29 mouse cellular contexts compared by ENCODE assay signal in the genomic region with DNA sequence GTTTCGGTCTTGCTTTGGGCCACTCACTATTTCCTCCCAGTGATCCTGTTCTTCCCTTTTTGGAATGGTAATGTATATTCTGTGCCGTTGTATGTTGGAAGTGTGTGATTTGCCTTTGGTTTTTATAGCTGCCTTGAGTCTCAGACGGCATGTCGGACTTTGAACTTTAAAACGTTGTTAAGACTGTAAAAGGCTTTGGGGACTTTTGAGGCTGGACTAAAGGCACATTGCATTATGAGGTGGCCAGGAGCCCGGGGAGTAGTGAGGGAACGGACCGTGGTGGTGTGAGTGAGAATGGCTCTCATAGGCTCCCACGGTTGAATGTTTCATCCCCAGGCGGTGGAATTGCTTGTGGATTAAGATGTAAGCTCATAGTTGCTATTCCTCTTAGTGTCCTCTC. TPM values are rescaled to one million over a fixed set of nuclear protein-coding genes. Genes with fewer than 3 reads are reported as not detected.
DNase-seq lines count a peak whose midpoint lies in the region; ATAC-seq and TF ChIP-seq lines count a peak whose summit lies in the region.
"Had no signal": no experiment of that assay in that cellular context is flagged by ENCODE, and none has a peak within 500 bp of the region (broad histone marks: within the 10 kb centered on the region; RNA-seq: fewer than 3 reads in every experiment).

No protein-coding gene starts in this region.

- no peak overlapping the region for H3K4me3 ChIP-seq in CH12.LX (replicated peaks in 1 of 3; ENCODE audit: low read depth in 2 of 3, low read length in 2 of 3, poor library complexity in 1 of 3)
- H3K4me3 ChIP-seq in intestine, embryonic 15.5 days (replicated peaks), result no peak overlapping the region
- no peak overlapping the region for H3K4me3 ChIP-seq in intestine, postnatal 0 days (ENCODE audit: low read depth, low read length)
- H3K4me3 ChIP-seq in small intestine, adult 2 months (ENCODE audit: low read depth, low read length), result no peak overlapping the region
- H3K4me3 ChIP-seq: embryonic facial prominence, embryonic 13.5 days; embryonic facial prominence, embryonic 15.5 days; erythroblast, embryonic 14.5 days; forebrain, embryonic 10.5 days; forebrain, embryonic 12.5 days had no signal

- in situ Hi-C loops in CH12.LX (cut with MboI; ENCODE audit: low pct_ligation_motif_present, low pct_unique_long_range_greater_than_20kb, low sequenced_read_pairs), result no loop called here

- TF ChIP-seq POLR2A in CH12.LX (IDR thresholded peaks at IDR 0.05; ENCODE audit: low read depth, low read length), result no peak
- no peak; the same call in 1 of the 2 replicates for TF ChIP-seq POLR2A in small intestine, adult 2 months (IDR thresholded peaks at IDR 0.05; ENCODE audit: low read depth, low read length)

- WGBS in intestine, embryonic 15.5 days, result 74% methylated on average over 10 of the region's 10 CpGs
- WGBS in intestine, postnatal 0 days, result 33% methylated on average over 10 of the region's 10 CpGs
- WGBS in small intestine, adult 2 months, result 27% methylated on average over 10 of the region's 10 CpGs

- H3K9me3 ChIP-seq in CH12.LX (replicated peaks; ENCODE audit: low read length), result peaks cover 48% of the 10 kb centered on the region
- H3K9me3 ChIP-seq in intestine, embryonic 15.5 days, result no peaks in the 10 kb centered on the region
- H3K9me3 ChIP-seq in intestine, postnatal 0 days (ENCODE audit: control insufficient read depth), result no peaks in the 10 kb centered on the region
- H3K9me3 ChIP-seq: embryonic facial prominence, embryonic 13.5 days; embryonic facial prominence, embryonic 15.5 days; forebrain, embryonic 10.5 days; forebrain, embryonic 12.5 days had no signal

- dilution Hi-C loops in CH12.LX (cut with MboI; ENCODE audit: extremely low pct_ligation_motif_present, extremely low pct_unique_long_range_greater_than_20kb, low sequenced_read_pairs), result no loop called here

- no peak overlapping the region for H3K9ac ChIP-seq in CH12.LX (ENCODE audit: insufficient read depth, low read depth)
- no peak overlapping the region for H3K9ac ChIP-seq in intestine, embryonic 15.5 days
- H3K9ac ChIP-seq in intestine, postnatal 0 days (ENCODE audit: low read depth, low read length), result no peak overlapping the region
- H3K9ac ChIP-seq: embryonic facial prominence, embryonic 13.5 days; embryonic facial prominence, embryonic 15.5 days; forebrain, embryonic 12.5 days had no signal

- no peak for TF ChIP-seq RAD21 in CH12.LX (IDR thresholded peaks at IDR 0.05; ENCODE audit: low read depth, low read length)

- H3K27ac ChIP-seq in CH12.LX (ENCODE audit: insufficient read depth, low read depth), result peak overlapping the region; percentile 100; the same call in 1 of the 2 replicates
- 0 out of 2 replicates have a peak overlapping the region, but pooled peaks have one; percentile 27 for H3K27ac ChIP-seq in intestine, embryonic 15.5 days
- H3K27ac ChIP-seq in intestine, postnatal 0 days (ENCODE audit: low read depth, low read length), result peak overlapping the region; percentile 60
- peak overlapping the region; percentile 92 for H3K27ac ChIP-seq in small intestine, adult 2 months (ENCODE audit: insufficient read depth, low read depth, low read length)
- H3K27ac ChIP-seq: embryonic facial prominence, embryonic 13.5 days; embryonic facial prominence, embryonic 15.5 days; forebrain, embryonic 10.5 days; forebrain, embryonic 12.5 days had no signal

- TF ChIP-seq EP300 in CH12.LX (IDR thresholded peaks at IDR 0.05; ENCODE audit: low read length), result no peak

- H3K27me3 ChIP-seq in CH12.LX (replicated peaks), result no peaks in the 10 kb centered on the region
- H3K27me3 ChIP-seq in intestine, embryonic 15.5 days (replicated peaks), result no peaks in the 10 kb centered on the region
- H3K27me3 ChIP-seq in intestine, postnatal 0 days (replicated peaks; ENCODE audit: control insufficient read depth, insufficient read depth, low read length), result no peaks in the 10 kb centered on the region
- no peaks in the 10 kb centered on the region for H3K27me3 ChIP-seq in small intestine, adult 2 months (ENCODE audit: control insufficient read depth, insufficient read depth, low read length)
- H3K27me3 ChIP-seq: embryonic facial prominence, embryonic 13.5 days; embryonic facial prominence, embryonic 15.5 days; forebrain, embryonic 12.5 days; Patski had no signal

- H3K36me3 ChIP-seq in CH12.LX (replicated peaks in 1 of 2; ENCODE audit: control insufficient read depth in 1 of 2, insufficient read depth in 1 of 2, low read length in 1 of 2), result peaks cover 30 to 68% of the 10 kb centered on the region in 2 experiments
- H3K36me3 ChIP-seq in intestine, embryonic 15.5 days, result no peaks in the 10 kb centered on the region
- peaks cover 10% of the 10 kb centered on the region; the same call in 1 of the 2 replicates for H3K36me3 ChIP-seq in intestine, postnatal 0 days (ENCODE audit: control insufficient read depth, insufficient read depth)
- H3K36me3 ChIP-seq in small intestine, adult 2 months (ENCODE audit: control insufficient read depth, insufficient read depth, low read length), result peaks cover 43% of the 10 kb centered on the region
- H3K36me3 ChIP-seq: embryonic facial prominence, embryonic 13.5 days; embryonic facial prominence, embryonic 15.5 days; forebrain, embryonic 10.5 days; forebrain, embryonic 12.5 days; G1E had no signal

- H3K4me2 ChIP-seq in CH12.LX (ENCODE audit: insufficient read depth, low read depth, poor library complexity, severe bottlenecking), result no peak overlapping the region
- no peak overlapping the region for H3K4me2 ChIP-seq in intestine, embryonic 15.5 days (replicated peaks)
- peak overlapping the region; percentile 21; the same call in 1 of the 2 replicates for H3K4me2 ChIP-seq in intestine, postnatal 0 days (replicated peaks; ENCODE audit: low read depth)
- H3K4me2 ChIP-seq: embryonic facial prominence, embryonic 13.5 days; embryonic facial prominence, embryonic 15.5 days; forebrain, embryonic 12.5 days had no signal

- peak; percentile 67 for ATAC-seq in intestine, embryonic 15.5 days
- peak; percentile 59 for ATAC-seq in intestine, postnatal 0 days
- ATAC-seq: activated CD4-positive, CD25-positive, alpha-beta regulatory T cell, adult 4 months; forebrain, embryonic 14.5 days; forebrain, embryonic 16.5 days; Patski had no signal

- no peak for DNase-seq in CH12.LX (ENCODE audit: extremely low read depth)
- no peak for DNase-seq in thymus, postnatal 0 days (ENCODE audit: low spot score)
- no peak for DNase-seq in layer of hippocampus, adult 9-10 months (ENCODE audit: low spot score)
- no peak for DNase-seq in thymus, postnatal 14 days
- DNase-seq: adrenal gland, adult 8-10 months; adrenal gland, postnatal 14 days; adrenal gland, postnatal 36 days; cerebellum, adult 11-12 months; cerebellum, adult 2 months; cerebellum, adult 9-10 months; cerebellum, postnatal 10 days; cerebellum, postnatal 25 days; embryo, embryonic 11 days had no signal

- H3K4me1 ChIP-seq in CH12.LX (ENCODE audit: control insufficient read depth in 1 of 2, insufficient read depth in 2 of 2), result peaks cover 40 to 88% of the 10 kb centered on the region in 2 experiments
- H3K4me1 ChIP-seq in intestine, embryonic 15.5 days (replicated peaks), result peaks cover 22% of the 10 kb centered on the region
- H3K4me1 ChIP-seq in intestine, postnatal 0 days (replicated peaks; ENCODE audit: control insufficient read depth, insufficient read depth, low read length), result peaks cover 2% of the 10 kb centered on the region; the same call in 1 of the 2 replicates
- H3K4me1 ChIP-seq in small intestine, adult 2 months (ENCODE audit: control insufficient read depth, insufficient read depth, insufficient read length, low read length), result peaks cover 44% of the 10 kb centered on the region
- H3K4me1 ChIP-seq: embryonic facial prominence, embryonic 13.5 days; forebrain, embryonic 12.5 days had no signal

- no peak for TF ChIP-seq CTCF in CH12.LX (conservative IDR thresholded peaks at IDR 0.05 in 1 of 2, IDR thresholded peaks at IDR 0.05 in 1 of 2; ENCODE audit: low read depth in 2 of 2, low read length in 2 of 2)
- TF ChIP-seq CTCF in intestine, postnatal 0 days (IDR thresholded peaks at IDR 0.05; ENCODE audit: low read depth), result no peak
- no peak for TF ChIP-seq CTCF in small intestine, adult 2 months (IDR thresholded peaks at IDR 0.05; ENCODE audit: extremely low read depth, insufficient read length, insufficient replicate concordance, low read depth, low read length)

- no peaks in the 10 kb centered on the region for H3K79me2 ChIP-seq in CH12.LX (replicated peaks; ENCODE audit: control insufficient read depth, extremely low read depth, insufficient read depth, poor library complexity, severe bottlenecking)

RNA-seq across cellular contexts. Expression of a gene that starts 28.3 kb away (rescaled TPM):
- 73.2 and 93.9 TPM in 2 replicates for total RNA-seq in CH12.LX (2012; rRNA removed)
- total RNA-seq in CH12.LX (2014; rRNA removed), result 53.9 and 55.3 TPM in 2 replicates
- 61.8 and 70.7 TPM in 2 replicates for polyA plus RNA-seq in CH12.LX (2012; ENCODE audit: insufficient read length, low read depth)
- 20.1 and 20.5 TPM in 2 replicates for polyA plus RNA-seq in intestine, embryonic 15.5 days (2015; fragmentation: Nextera tagmentation; extraction: Ambion mirVana)
- polyA plus RNA-seq in intestine, postnatal 0 days (2015; fragmentation: Nextera tagmentation; extraction: Ambion mirVana), result 33.4 and 33.8 TPM in 2 replicates
- 57.8 and 234 TPM in 2 replicates for polyA plus RNA-seq in small intestine, adult 2 months (2012; rRNA removed)
- 3.1 TPM in 2 replicates for polyA plus RNA-seq in thymus, postnatal 0 days (2015; fragmentation: Nextera tagmentation; extraction: Ambion mirVana)

RNA-seq across cellular contexts. Expression of a gene that starts 45.0 kb away (rescaled TPM):
- total RNA-seq in CH12.LX (2012; rRNA removed), result 91.4 and 93.9 TPM in 2 replicates
- total RNA-seq in CH12.LX (2014; rRNA removed), result 96.4 and 103 TPM in 2 replicates
- polyA plus RNA-seq in CH12.LX (2012; ENCODE audit: insufficient read length, low read depth), result 140 and 164 TPM in 2 replicates
- polyA plus RNA-seq in intestine, embryonic 15.5 days (2015; fragmentation: Nextera tagmentation; extraction: Ambion mirVana), result 147 and 148 TPM in 2 replicates
- polyA plus RNA-seq in intestine, postnatal 0 days (2015; fragmentation: Nextera tagmentation; extraction: Ambion mirVana), result 127 and 129 TPM in 2 replicates
- polyA plus RNA-seq in small intestine, adult 2 months (2012; rRNA removed), result 82.6 and 240 TPM in 2 replicates
- 184 and 200 TPM in 2 replicates for polyA plus RNA-seq in thymus, postnatal 0 days (2015; fragmentation: Nextera tagmentation; extraction: Ambion mirVana)

RNA-seq across cellular contexts. Expression of a gene that starts 54.1 kb away (rescaled TPM):
- total RNA-seq in CH12.LX (2012; rRNA removed) (30.1 and 38.8 TPM in 2 replicates), CH12.LX (2014; rRNA removed) (32.1 and 32.3 TPM in 2 replicates)
- polyA plus RNA-seq in CH12.LX (2012; ENCODE audit: insufficient read length, low read depth), result 70.1 and 74.0 TPM in 2 replicates
- polyA plus RNA-seq in intestine, embryonic 15.5 days (2015; fragmentation: Nextera tagmentation; extraction: Ambion mirVana), result 162 and 168 TPM in 2 replicates
- polyA plus RNA-seq in intestine, postnatal 0 days (2015; fragmentation: Nextera tagmentation; extraction: Ambion mirVana), result 181 and 184 TPM in 2 replicates
- polyA plus RNA-seq in small intestine, adult 2 months (2012; rRNA removed), result 58.8 and 104 TPM in 2 replicates
- polyA plus RNA-seq in thymus, postnatal 0 days (2015; fragmentation: Nextera tagmentation; extraction: Ambion mirVana), result 110 and 112 TPM in 2 replicates

RNA-seq across cellular contexts. Expression of a gene that starts 55.3 kb away (rescaled TPM):
- total RNA-seq in CH12.LX (2012; rRNA removed) (not detected in 2 replicates), CH12.LX (2014; rRNA removed) (not detected in 2 replicates)
- not detected in 2 replicates for polyA plus RNA-seq in CH12.LX (2012; ENCODE audit: insufficient read length, low read depth)
- 23.5 and 25.8 TPM in 2 replicates for polyA plus RNA-seq in intestine, embryonic 15.5 days (2015; fragmentation: Nextera tagmentation; extraction: Ambion mirVana)
- 15.8 and 18.1 TPM in 2 replicates for polyA plus RNA-seq in intestine, postnatal 0 days (2015; fragmentation: Nextera tagmentation; extraction: Ambion mirVana)
- 0.32 and 2.0 TPM in 2 replicates for polyA plus RNA-seq in small intestine, adult 2 months (2012; rRNA removed)
- not detected in 2 replicates for polyA plus RNA-seq in thymus, postnatal 0 days (2015; fragmentation: Nextera tagmentation; extraction: Ambion mirVana)
- total RNA-seq: adrenal gland, adult 18-20 months; adrenal gland, adult 8-10 months; adrenal gland, postnatal 14 days; adrenal gland, postnatal 36 days; common myeloid progenitor, adult 5-6 weeks; G1E had no signal
- polyA plus RNA-seq: activated CD4-positive, CD25-positive, alpha-beta regulatory T cell, adult 4 months; C2C12; cerebellum, adult 2 months; forebrain, embryonic 10.5 days; forebrain, embryonic 14.5 days; forebrain, embryonic 16.5 days; G1E; Patski had no signal

Comparison
In these comparisons a context has a peak if more than half of its experiments do, and no peak if none do; other contexts are left out.
1. H3K27ac ChIP-seq: peak in every context shown above with its lines; median percentile 100 in CH12.LX; 92 in small intestine, adult 2 months; 60 in intestine, postnatal 0 days; 27 in intestine, embryonic 15.5 days.